Mouse (Mus musculus) intestine, embryonic 14.5 days (tissue): ENCODE measurements around the gene Srpk3. TPM values are rescaled to one million over a fixed set of nuclear protein-coding genes. Genes with fewer than 3 reads are reported as not detected.

Experiments
- ATAC-seq: fragments of 200-750 bp; cut with Nextera tagmentation; replicated peaks from 2 replicates; pipeline ENCODE4 v1.8.0; 2017; ENCODE audit warnings: low read depth, moderate number of reproducible peaks, moderate TSS enrichment, moderate library complexity; ENCODE audit not compliant: low FRiP score, low TSS enrichment
- DNase-seq: peaks from one replicate; pipeline ENCODE4 v3.0.0-alpha.2; 2018; ENCODE audit warnings: low spot score
- H3K27ac ChIP-seq: fragments of 300-500 bp; sonication (generic); 2 replicates; pipeline ENCODE4 v1.5.1; 2014; ENCODE audit warnings: low read depth, mild to moderate bottlenecking, control low read depth
- H3K27me3 ChIP-seq: fragments of 300-500 bp; sonication (generic); replicated peaks from 2 replicates; pipeline ENCODE4 v1.6.1; 2014; ENCODE audit warnings: low read length, control low read depth; ENCODE audit not compliant: control insufficient read depth, insufficient read depth
- H3K36me3 ChIP-seq: fragments of 300-500 bp; sonication (generic); 2 replicates; pipeline ENCODE4 v1.6.1; 2014; ENCODE audit warnings: low read length, control low read depth; ENCODE audit not compliant: control insufficient read depth, insufficient read depth
- H3K4me1 ChIP-seq: fragments of 300-500 bp; sonication (generic); replicated peaks from 2 replicates; pipeline ENCODE4 v1.6.1; 2014; ENCODE audit warnings: low read length, control low read depth, mixed read lengths; ENCODE audit not compliant: control insufficient read depth, insufficient read depth
- H3K4me2 ChIP-seq: fragments of 300-500 bp; sonication (generic); 2 replicates; pipeline ENCODE4 v1.6.1; 2014; ENCODE audit warnings: low read length
- H3K4me3 ChIP-seq: fragments of 300-500 bp; sonication (generic); 2 replicates; pipeline ENCODE4 v1.5.1; 2014; ENCODE audit warnings: low read depth, low read length, control low read depth, mixed read lengths
- H3K9ac ChIP-seq: fragments of 300-500 bp; sonication (generic); 2 replicates; pipeline ENCODE4 v1.6.1; 2014; ENCODE audit warnings: mild to moderate bottlenecking, low read length
- H3K9me3 ChIP-seq: fragments of 300-500 bp; sonication (generic); 2 replicates; pipeline ENCODE4 v1.6.1; 2016; ENCODE audit warnings: low read length, control low read depth; ENCODE audit not compliant: control insufficient read depth
- WGBS: fragments of 180-500 bp; shearing (Covaris S2); extraction: QIAGEN DNeasy Blood & Tissue Kit; methylation state at CpG from one replicate; pipeline ENCODE4 v1.1.7; 2014; 5-methylcytosine and 5-hydroxymethylcytosine counted together
- polyA plus RNA-seq: library from polyadenylated mRNA; unstranded; fragments of >200 nt; fragmentation: Nextera tagmentation; extraction: Ambion mirVana; gene quantifications from 2 replicates; pipeline ENCODE4 v1.2.1, GENCODE M21; 2014

The Srpk3 gene
- polyA plus RNA-seq, 1 experiment from 2014 or later, result 1.7 TPM

- Histone ChIP-seq H3K4me1 (peaks cover 6% of the 10 kb centered on the region), H3K9ac (no peak overlapping the region), H3K4me2 (peak overlapping the region; percentile 56), H3K27ac (no peak overlapping the region), H3K9me3 (no peaks in the 10 kb centered on the region), H3K4me3 (0 out of 2 replicates have a peak overlapping the region, but pooled peaks have one; percentile 54), H3K36me3 (peaks cover 13% of the 10 kb centered on the region; the same call in 1 of the 2 replicates), H3K27me3 (no peaks in the 10 kb centered on the region)
- 90% methylated on average over 1 of the region's 1 CpGs for WGBS
- no peak for DNase-seq
- no peak for ATAC-seq
These were observed 14.3 kb downstream of the Srpk3 start for GRCm38 (mm10) chrX:73788501-73788900.

- ATAC-seq, result no peak
- no peak overlapping the region for H3K4me2 ChIP-seq
- H3K9me3 ChIP-seq, result no peaks in the 10 kb centered on the region
- no peak for DNase-seq
- peaks cover 13% of the 10 kb centered on the region; the same call in 1 of the 2 replicates for H3K36me3 ChIP-seq
- H3K4me1 ChIP-seq, result no peaks in the 10 kb centered on the region
- no peaks in the 10 kb centered on the region for H3K27me3 ChIP-seq
- H3K9ac ChIP-seq, result no peak overlapping the region
- H3K27ac ChIP-seq, result no peak overlapping the region
- no peak overlapping the region for H3K4me3 ChIP-seq
These were observed 18.8 kb downstream of the Srpk3 start for GRCm38 (mm10) chrX:73793039-73793438.

- H3K9me3 ChIP-seq, result no peaks in the 10 kb centered on the region
- H3K36me3 ChIP-seq, result peaks cover 13% of the 10 kb centered on the region; the same call in 1 of the 2 replicates
- H3K9ac ChIP-seq, result no peak overlapping the region
- H3K4me2 ChIP-seq, result no peak overlapping the region
- H3K27me3 ChIP-seq, result no peaks in the 10 kb centered on the region
- DNase-seq (no peak), ATAC-seq (no peak)
- no peaks in the 10 kb centered on the region for H3K4me1 ChIP-seq
- no peak overlapping the region for H3K27ac ChIP-seq
- WGBS, result 20% methylated on average over 1 of the region's 1 CpGs
- no peak overlapping the region for H3K4me3 ChIP-seq
These were observed 19.3 kb downstream of the Srpk3 start for GRCm38 (mm10) chrX:73793505-73793904.

- Histone ChIP-seq H3K4me2 (no peak overlapping the region), H3K9me3 (no peaks in the 10 kb centered on the region), H3K27ac (no peak overlapping the region), H3K4me3 (no peak overlapping the region), H3K27me3 (no peaks in the 10 kb centered on the region), H3K36me3 (0 out of 2 replicates have a peak, but pooled peaks cover under 1% of the 10 kb centered on the region), H3K9ac (no peak overlapping the region), H3K4me1 (no peaks in the 10 kb centered on the region)
- DNase-seq (no peak), ATAC-seq (no peak)
- 86% methylated on average over 2 of the region's 2 CpGs for WGBS
These were observed 23.3 kb downstream of the Srpk3 start for GRCm38 (mm10) chrX:73797511-73797910.

- no peaks in the 10 kb centered on the region for H3K4me1 ChIP-seq
- H3K9me3 ChIP-seq, result no peaks in the 10 kb centered on the region
- H3K27ac ChIP-seq, result no peak overlapping the region
- no peak overlapping the region for H3K9ac ChIP-seq
- WGBS, result 50% methylated on average over 9 of the region's 9 CpGs
- ATAC-seq (peak; percentile 72), DNase-seq (peak; percentile 69)
- H3K4me3 ChIP-seq, result no peak overlapping the region
- no peaks in the 10 kb centered on the region for H3K27me3 ChIP-seq
- no peak overlapping the region for H3K4me2 ChIP-seq
- H3K36me3 ChIP-seq, result no peaks in the 10 kb centered on the region
These were observed 24.3 kb downstream of the Srpk3 start for GRCm38 (mm10) chrX:73798502-73798901.

GRCm38 (mm10) chrX:73805814-73806213, 31.6 kb downstream of the Srpk3 start:
- 35% methylated on average over 1 of the region's 1 CpGs for WGBS
- no peak for ATAC-seq
- Histone ChIP-seq H3K4me2 (no peak overlapping the region), H3K27me3 (no peaks in the 10 kb centered on the region), H3K9ac (no peak overlapping the region), H3K36me3 (no peaks in the 10 kb centered on the region), H3K4me1 (no peaks in the 10 kb centered on the region), H3K4me3 (no peak overlapping the region), H3K9me3 (no peaks in the 10 kb centered on the region), H3K27ac (no peak overlapping the region)
- no peak for DNase-seq

GRCm38 (mm10) chrX:73815072-73815471, 40.9 kb downstream of the Srpk3 start:
- H3K36me3 ChIP-seq, result no peaks in the 10 kb centered on the region
- H3K4me3 ChIP-seq, result peak overlapping the region; percentile 33
- H3K27me3 ChIP-seq, result no peaks in the 10 kb centered on the region
- H3K27ac ChIP-seq, result no peak overlapping the region
- H3K9me3 ChIP-seq, result no peaks in the 10 kb centered on the region
- peak overlapping the region; percentile 45 for H3K4me2 ChIP-seq
- peak overlapping the region; percentile 43 for H3K9ac ChIP-seq
- ATAC-seq (peak; percentile 53; the same call in 1 of the 2 replicates), DNase-seq (peak; percentile 57)
- no peaks in the 10 kb centered on the region for H3K4me1 ChIP-seq
- WGBS, result 12% methylated on average over 14 of the region's 14 CpGs

GRCm38 (mm10) chrX:73816596-73817314, 42.5 kb downstream of the Srpk3 start:
- ATAC-seq (no peak), DNase-seq (no peak)
- 0 out of 2 replicates have a peak, but pooled peaks cover 1% of the 10 kb centered on the region for H3K27me3 ChIP-seq
- H3K27ac ChIP-seq, result no peak overlapping the region
- H3K4me1 ChIP-seq, result no peaks in the 10 kb centered on the region
- no peak overlapping the region for H3K9ac ChIP-seq
- no peak overlapping the region for H3K4me2 ChIP-seq
- no peaks in the 10 kb centered on the region for H3K9me3 ChIP-seq
- no peak overlapping the region for H3K4me3 ChIP-seq
- 61% methylated on average over 3 of the region's 3 CpGs for WGBS
- H3K36me3 ChIP-seq, result no peaks in the 10 kb centered on the region

- no peak overlapping the region for H3K27ac ChIP-seq
- 13% methylated on average over 17 of the region's 17 CpGs for WGBS
- H3K9me3 ChIP-seq, result no peaks in the 10 kb centered on the region
- no peaks in the 10 kb centered on the region for H3K4me1 ChIP-seq
- peaks cover 28% of the 10 kb centered on the region for H3K27me3 ChIP-seq
- ATAC-seq (no peak), DNase-seq (no peak)
- peak overlapping the region; percentile 55 for H3K4me2 ChIP-seq
- no peaks in the 10 kb centered on the region for H3K36me3 ChIP-seq
- no peak overlapping the region for H3K9ac ChIP-seq
- peak overlapping the region; percentile 53 for H3K4me3 ChIP-seq
These were observed 49.5 kb downstream of the Srpk3 start for GRCm38 (mm10) chrX:73823747-73824146.
